Mouse (Mus musculus) heart, embryonic 11.5 days (tissue): ENCODE results near the gene Shisa8. TPM values are rescaled to one million over a fixed set of nuclear protein-coding genes. Genes with fewer than 3 reads are reported as not detected.

Experiments used
- ATAC-seq: fragments of 200-750 bp; cut with Nextera tagmentation; replicated peaks from 2 replicates; pipeline ENCODE4 v1.8.0; 2017; ENCODE audit warnings: moderate library complexity; ENCODE audit not compliant: insufficient number of reproducible peaks, low FRiP score, low TSS enrichment
- H3K27ac ChIP-seq: fragments of 300-500 bp; sonication (generic); 2 replicates; pipeline ENCODE4 v1.5.1; 2014; ENCODE audit warnings: mild to moderate bottlenecking, low read depth, low read length
- H3K27me3 ChIP-seq: fragments of 300-500 bp; sonication (generic); 2 replicates; pipeline ENCODE4 v1.6.1; 2014; ENCODE audit warnings: mild to moderate bottlenecking, low read length, mixed read lengths; ENCODE audit not compliant: control insufficient read depth, insufficient read depth
- H3K36me3 ChIP-seq: fragments of 300-500 bp; sonication (generic); 2 replicates; pipeline ENCODE4 v1.6.1; 2014; ENCODE audit warnings: mild to moderate bottlenecking, low read length, moderate library complexity, mixed read lengths; ENCODE audit not compliant: control insufficient read depth, insufficient read depth
- H3K4me1 ChIP-seq: fragments of 300-500 bp; sonication (generic); 2 replicates; pipeline ENCODE4 v1.6.1; 2014; ENCODE audit warnings: low read length; ENCODE audit not compliant: control insufficient read depth, insufficient read depth
- H3K4me2 ChIP-seq: fragments of 300-500 bp; sonication (generic); 2 replicates; pipeline ENCODE4 v1.6.1; 2014; ENCODE audit warnings: mild to moderate bottlenecking, moderate library complexity
- H3K4me3 ChIP-seq: fragments of 300-500 bp; sonication (generic); 2 replicates; pipeline ENCODE4 v1.5.1; 2014; ENCODE audit warnings: low read depth, low read length
- H3K9ac ChIP-seq: fragments of 300-500 bp; sonication (generic); 2 replicates; pipeline ENCODE4 v1.6.1; 2014; ENCODE audit warnings: mild to moderate bottlenecking, low read depth, low read length, moderate library complexity
- H3K9me3 ChIP-seq: fragments of 300-500 bp; sonication (generic); replicated peaks from 2 replicates; pipeline ENCODE4 v1.6.1; 2016; ENCODE audit warnings: low read length; ENCODE audit not compliant: control insufficient read depth
- WGBS: fragments of 180-500 bp; shearing (Covaris S2); extraction: QIAGEN DNeasy Blood & Tissue Kit; methylation state at CpG from one replicate; pipeline ENCODE4 v1.1.7; 2014; ENCODE audit not compliant: insufficient replicate concordance; 5-methylcytosine and 5-hydroxymethylcytosine counted together
- polyA plus RNA-seq: library from polyadenylated mRNA; unstranded; fragments of >200 nt; fragmentation: Nextera tagmentation; extraction: Ambion mirVana; gene quantifications from 2 replicates; pipeline ENCODE4 v1.2.1, GENCODE M21; 2014

Gene Shisa8
- polyA plus RNA-seq, 1 experiment from 2014 or later = 0.07 TPM

- Histone ChIP-seq H3K9me3 (no peaks in the 10 kb centered on the region), H3K27ac (no peak overlapping the region), H3K27me3 (peaks cover 58% of the 10 kb centered on the region), H3K36me3 (peaks cover 25% of the 10 kb centered on the region), H3K4me1 (peaks cover 10% of the 10 kb centered on the region), H3K4me3 (no peak overlapping the region), H3K9ac (no peak overlapping the region), H3K4me2 (no peak overlapping the region)
- no peak for ATAC-seq
- WGBS = 69% methylated on average over 10 of the region's 10 CpGs
Measured at GRCm38 (mm10) chr15:82204680-82205371, 7.8 kb downstream of the Shisa8 start.

GRCm38 (mm10) chr15:82203611-82204351 lies 8.8 kb downstream of the Shisa8 start:
- Histone ChIP-seq H3K27me3 (peaks cover 47% of the 10 kb centered on the region), H3K9ac (no peak overlapping the region), H3K9me3 (no peaks in the 10 kb centered on the region), H3K27ac (no peak overlapping the region), H3K36me3 (peaks cover 35% of the 10 kb centered on the region), H3K4me1 (peaks cover 10% of the 10 kb centered on the region), H3K4me2 (no peak overlapping the region), H3K4me3 (no peak overlapping the region)
- 86% methylated on average over 20 of the region's 20 CpGs for WGBS
- no peak for ATAC-seq

- H3K36me3 ChIP-seq = peaks cover 39% of the 10 kb centered on the region
- no peak overlapping the region for H3K9ac ChIP-seq
- H3K9me3 ChIP-seq = no peaks in the 10 kb centered on the region
- peaks cover 10% of the 10 kb centered on the region for H3K4me1 ChIP-seq
- peaks cover 41% of the 10 kb centered on the region for H3K27me3 ChIP-seq
- 94% methylated on average over 10 of the region's 10 CpGs for WGBS
- no peak for ATAC-seq
- H3K4me3 ChIP-seq = no peak overlapping the region
- no peak overlapping the region for H3K27ac ChIP-seq
- no peak overlapping the region for H3K4me2 ChIP-seq
Measured at GRCm38 (mm10) chr15:82203090-82203489, 9.5 kb downstream of the Shisa8 start.

- H3K4me3 ChIP-seq = no peak overlapping the region
- 90% methylated on average over 6 of the region's 6 CpGs for WGBS
- H3K27ac ChIP-seq = no peak overlapping the region
- peaks cover 7% of the 10 kb centered on the region for H3K4me1 ChIP-seq
- no peak overlapping the region for H3K4me2 ChIP-seq
- no peak for ATAC-seq
- peaks cover 30% of the 10 kb centered on the region for H3K27me3 ChIP-seq
- no peaks in the 10 kb centered on the region for H3K9me3 ChIP-seq
- H3K9ac ChIP-seq = no peak overlapping the region
- H3K36me3 ChIP-seq = peaks cover 43% of the 10 kb centered on the region
Measured at GRCm38 (mm10) chr15:82202086-82202485, 10.5 kb downstream of the Shisa8 start.

GRCm38 (mm10) chr15:82199546-82199945 lies 13.1 kb downstream of the Shisa8 start:
- H3K36me3 ChIP-seq = peaks cover 54% of the 10 kb centered on the region
- ATAC-seq = no peak

GRCm38 (mm10) chr15:82198342-82198741 lies 14.3 kb downstream of the Shisa8 start:
- ATAC-seq = no peak
- H3K27ac ChIP-seq = no peak overlapping the region
- no peaks in the 10 kb centered on the region for H3K27me3 ChIP-seq
- WGBS = 88% methylated on average over 7 of the region's 7 CpGs
- H3K4me3 ChIP-seq = no peak overlapping the region
- no peaks in the 10 kb centered on the region for H3K9me3 ChIP-seq
- H3K36me3 ChIP-seq = peaks cover 60% of the 10 kb centered on the region
- no peak overlapping the region for H3K9ac ChIP-seq
- no peaks in the 10 kb centered on the region for H3K4me1 ChIP-seq
- H3K4me2 ChIP-seq = no peak overlapping the region

More at GRCm38 (mm10) chr15:82199546-82199945, 13.1 kb downstream of the Shisa8 start:
- peaks cover 5% of the 10 kb centered on the region for H3K27me3 ChIP-seq
- H3K4me3 ChIP-seq = no peak overlapping the region
- no peaks in the 10 kb centered on the region for H3K9me3 ChIP-seq
- H3K4me1 ChIP-seq = no peaks in the 10 kb centered on the region
- WGBS = 89% methylated on average over 12 of the region's 12 CpGs
- no peak overlapping the region for H3K27ac ChIP-seq
- H3K4me2 ChIP-seq = no peak overlapping the region
- no peak overlapping the region for H3K9ac ChIP-seq

- H3K27ac ChIP-seq = no peak overlapping the region
- 92% methylated on average over 11 of the region's 11 CpGs for WGBS
- ATAC-seq = no peak
Measured at GRCm38 (mm10) chr15:82197937-82198336, 14.7 kb downstream of the Shisa8 start.

GRCm38 (mm10) chr15:82197246-82197750 lies 15.3 kb downstream of the Shisa8 start:
- Histone ChIP-seq H3K9ac (no peak overlapping the region), H3K4me3 (no peak overlapping the region), H3K27me3 (no peaks in the 10 kb centered on the region), H3K27ac (no peak overlapping the region), H3K4me1 (no peaks in the 10 kb centered on the region), H3K4me2 (no peak overlapping the region), H3K36me3 (peaks cover 61% of the 10 kb centered on the region), H3K9me3 (no peaks in the 10 kb centered on the region)
- ATAC-seq = no peak
- WGBS = 92% methylated on average over 10 of the region's 10 CpGs

More at GRCm38 (mm10) chr15:82197937-82198336, 14.7 kb downstream of the Shisa8 start:
- Histone ChIP-seq H3K4me3 (no peak overlapping the region), H3K9ac (no peak overlapping the region), H3K4me1 (no peaks in the 10 kb centered on the region), H3K9me3 (no peaks in the 10 kb centered on the region), H3K4me2 (no peak overlapping the region), H3K27me3 (no peaks in the 10 kb centered on the region), H3K36me3 (peaks cover 60% of the 10 kb centered on the region)
